Mouse (Mus musculus): ENCODE results near the gene Anapc15-ps. TPM values are rescaled to one million over a fixed set of nuclear protein-coding genes. Genes with fewer than 3 reads are reported as not detected.
A peak's percentile ranks its signal among the peaks of the same experiment; 100 is the strongest.

Gene Anapc15-ps
- polyA plus RNA-seq, 1 experiment from 2014 or later: not detected

DNA sequence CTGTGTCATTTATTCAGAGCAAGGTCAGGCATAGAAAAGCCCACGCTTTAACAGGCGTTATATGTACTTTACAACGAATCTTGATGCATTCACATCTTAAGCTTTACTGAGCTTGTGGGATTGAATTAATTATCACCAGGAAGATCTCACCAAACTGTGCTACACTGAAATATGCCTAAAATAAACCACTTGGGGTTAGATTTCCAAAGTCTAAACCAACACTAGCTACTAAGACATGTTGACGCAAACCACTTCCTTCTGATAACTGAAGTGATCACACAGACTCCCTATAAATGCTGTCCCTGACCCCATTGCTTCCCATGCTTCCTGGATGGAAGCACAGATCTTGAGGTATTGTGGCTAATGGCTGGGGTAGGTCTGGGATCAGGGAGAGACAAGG, 8.2 kb upstream of the Anapc15-ps start:
- Histone ChIP-seq H3K4me2 (replicated peaks; ENCODE audit: low read depth) (peak overlapping the region; percentile 41), H3K9ac (ENCODE audit: low read depth, low read length) (no peak overlapping the region), H3K9me3 (ENCODE audit: control insufficient read depth) (no peaks in the 10 kb centered on the region), H3K27ac (ENCODE audit: low read depth, low read length) (peak overlapping the region; percentile 21; the same call in 1 of the 2 replicates), H3K36me3 (ENCODE audit: control insufficient read depth, insufficient read depth) (no peaks in the 10 kb centered on the region), H3K4me1 (replicated peaks; ENCODE audit: control insufficient read depth, insufficient read depth, low read length) (no peaks in the 10 kb centered on the region; the same call in 1 of the 2 replicates), H3K4me3 (ENCODE audit: low read depth, low read length) (no peak overlapping the region), H3K27me3 (replicated peaks; ENCODE audit: control insufficient read depth, insufficient read depth, low read length) (no peaks in the 10 kb centered on the region)
- 64% methylated on average over 4 of the region's 4 CpGs for WGBS
- TF ChIP-seq CTCF (IDR thresholded peaks at IDR 0.05; ENCODE audit: low read depth): no peak
- peak; percentile 16; the same call in 1 of the 2 replicates for ATAC-seq

DNA sequence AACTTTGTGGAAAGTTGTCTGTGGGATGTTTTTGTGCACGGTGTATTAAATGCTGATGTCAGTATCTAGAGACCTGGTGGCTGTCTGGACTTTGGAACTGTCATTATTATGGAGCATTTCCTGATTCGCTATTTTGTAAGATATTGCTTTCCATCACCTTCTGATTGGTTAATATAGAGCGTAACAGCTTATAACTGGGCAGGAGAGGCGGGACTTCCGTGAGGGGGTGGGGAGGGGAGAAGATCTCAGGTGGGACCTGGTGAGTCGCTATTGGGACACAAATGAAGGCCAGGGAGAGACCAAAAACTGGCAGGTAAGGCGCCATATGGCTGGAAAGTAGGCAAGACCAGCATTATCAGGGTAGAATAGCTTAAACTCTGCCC, 7.8 kb upstream of the Anapc15-ps start:
- Histone ChIP-seq H3K36me3 (ENCODE audit: control insufficient read depth, insufficient read depth) (no peaks in the 10 kb centered on the region), H3K9me3 (ENCODE audit: control insufficient read depth) (no peaks in the 10 kb centered on the region), H3K4me3 (ENCODE audit: low read depth, low read length) (no peak overlapping the region), H3K9ac (ENCODE audit: low read depth, low read length) (no peak overlapping the region), H3K27ac (ENCODE audit: low read depth, low read length) (peak overlapping the region; percentile 82), H3K27me3 (replicated peaks; ENCODE audit: control insufficient read depth, insufficient read depth, low read length) (no peaks in the 10 kb centered on the region), H3K4me2 (replicated peaks; ENCODE audit: low read depth) (peak overlapping the region; percentile 48), H3K4me1 (replicated peaks; ENCODE audit: control insufficient read depth, insufficient read depth, low read length) (no peaks in the 10 kb centered on the region; the same call in 1 of the 2 replicates)
- peak; percentile 87 for ATAC-seq
- WGBS: 46% methylated on average over 7 of the region's 7 CpGs
- TF ChIP-seq CTCF (IDR thresholded peaks at IDR 0.05; ENCODE audit: low read depth): no peak

DNA sequence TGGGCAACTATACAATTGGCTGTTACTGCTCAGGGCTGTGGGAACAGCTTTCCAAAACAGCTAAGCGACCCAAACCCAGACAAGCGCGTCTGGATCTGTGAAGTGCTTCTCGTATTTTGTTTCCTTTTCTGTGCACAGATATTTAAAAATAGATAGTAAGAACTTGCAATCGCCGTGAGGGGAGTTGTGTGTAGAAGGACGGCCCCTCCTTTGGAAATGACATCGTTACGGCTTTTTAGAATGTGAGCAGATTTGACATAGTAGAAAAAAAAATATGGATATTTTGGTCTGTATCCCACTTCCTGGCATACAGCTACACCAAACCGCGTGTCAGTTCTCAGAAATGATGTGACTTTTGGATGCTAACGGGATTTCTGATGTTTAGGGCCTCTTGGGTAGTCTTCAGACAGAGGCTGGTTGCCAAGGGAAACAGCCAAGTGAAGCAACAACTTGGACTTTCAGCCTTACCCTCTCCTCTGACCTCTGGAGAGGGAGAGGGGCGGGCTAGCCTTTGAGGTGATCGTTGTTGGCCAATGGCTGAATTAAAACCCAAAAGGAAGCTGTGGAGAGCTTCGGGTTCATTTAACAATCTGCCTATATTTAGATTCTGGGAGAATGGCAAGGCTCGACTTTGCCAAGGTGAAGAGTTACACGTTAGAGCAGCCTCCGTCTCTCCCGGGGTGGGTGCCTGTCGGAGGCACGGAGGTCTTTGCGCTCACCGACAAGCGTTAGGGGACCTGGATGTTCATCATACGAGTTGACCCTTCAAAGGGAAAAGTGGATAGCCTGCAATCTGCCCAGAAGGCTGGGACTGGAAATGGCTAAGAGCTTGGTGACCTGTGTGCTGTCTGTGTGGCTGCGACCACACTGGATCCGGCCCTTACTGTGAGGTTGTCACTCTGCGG, 7.2 kb upstream of the Anapc15-ps start:
- WGBS: 57% methylated on average over 28 of the region's 28 CpGs
- no peak for TF ChIP-seq CTCF (IDR thresholded peaks at IDR 0.05; ENCODE audit: low read depth)
- H3K4me3 ChIP-seq (ENCODE audit: low read depth, low read length): no peak overlapping the region
- H3K9me3 ChIP-seq (ENCODE audit: control insufficient read depth): no peaks in the 10 kb centered on the region
- H3K9ac ChIP-seq (ENCODE audit: low read depth, low read length): no peak overlapping the region
- H3K4me1 ChIP-seq (replicated peaks; ENCODE audit: control insufficient read depth, insufficient read depth, low read length): no peaks in the 10 kb centered on the region; the same call in 1 of the 2 replicates
- H3K4me2 ChIP-seq (replicated peaks; ENCODE audit: low read depth): peak overlapping the region; percentile 48
- peak overlapping the region; percentile 82 for H3K27ac ChIP-seq (ENCODE audit: low read depth, low read length)
- H3K36me3 ChIP-seq (ENCODE audit: control insufficient read depth, insufficient read depth): no peaks in the 10 kb centered on the region
- peak; percentile 46; the same call in 1 of the 2 replicates for ATAC-seq
- no peaks in the 10 kb centered on the region for H3K27me3 ChIP-seq (replicated peaks; ENCODE audit: control insufficient read depth, insufficient read depth, low read length)

DNA sequence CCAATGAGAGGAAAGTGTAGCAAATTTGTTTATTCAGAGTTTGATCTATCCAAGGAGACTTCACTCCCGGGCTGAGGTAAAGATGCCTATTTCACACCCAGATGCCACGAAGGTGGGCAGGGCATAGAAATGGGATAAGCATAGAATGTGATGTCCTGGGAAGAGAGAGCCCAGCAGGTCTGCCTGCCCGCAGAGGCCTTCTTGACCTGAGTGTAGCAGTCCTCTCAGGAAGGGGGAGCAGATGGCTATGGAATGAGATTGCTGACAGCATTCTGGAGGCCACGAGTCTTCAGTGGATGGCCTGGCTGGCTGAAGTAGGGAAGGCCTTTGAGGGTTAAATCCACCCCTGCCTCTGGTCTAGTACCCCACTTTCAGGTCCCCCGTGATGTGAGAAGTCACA, 5.9 kb upstream of the Anapc15-ps start:
- Histone ChIP-seq H3K27ac (ENCODE audit: low read depth, low read length) (no peak overlapping the region), H3K36me3 (ENCODE audit: control insufficient read depth, insufficient read depth) (no peaks in the 10 kb centered on the region), H3K4me2 (replicated peaks; ENCODE audit: low read depth) (no peak overlapping the region), H3K4me1 (replicated peaks; ENCODE audit: control insufficient read depth, insufficient read depth, low read length) (no peaks in the 10 kb centered on the region; the same call in 1 of the 2 replicates), H3K9me3 (ENCODE audit: control insufficient read depth) (no peaks in the 10 kb centered on the region), H3K9ac (ENCODE audit: low read depth, low read length) (no peak overlapping the region), H3K4me3 (ENCODE audit: low read depth, low read length) (no peak overlapping the region), H3K27me3 (replicated peaks; ENCODE audit: control insufficient read depth, insufficient read depth, low read length) (no peaks in the 10 kb centered on the region)
- no peak for TF ChIP-seq CTCF (IDR thresholded peaks at IDR 0.05; ENCODE audit: low read depth)
- ATAC-seq: no peak
- WGBS: 85% methylated on average over 5 of the region's 5 CpGs

DNA sequence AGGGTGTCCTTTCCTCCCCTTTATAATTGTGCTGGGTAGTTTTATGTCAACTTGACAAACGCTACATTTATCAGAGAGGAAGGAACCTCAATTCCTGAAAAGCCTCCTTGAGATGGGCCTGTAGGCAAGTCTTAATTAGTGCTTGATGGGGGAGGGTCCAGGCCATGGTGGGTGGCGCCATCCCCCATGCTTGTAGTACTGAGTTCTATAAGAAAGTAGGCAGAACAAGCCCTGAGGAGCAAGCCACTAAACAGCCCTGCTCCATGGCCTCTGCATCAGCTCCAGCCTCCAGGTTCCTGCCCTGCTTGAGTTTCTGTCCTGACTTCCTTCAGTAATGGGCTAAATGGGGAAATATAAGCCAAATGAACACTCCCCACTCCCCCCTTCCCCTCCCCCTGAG, 5.4 kb upstream of the Anapc15-ps start:
- 85% methylated on average over 2 of the region's 2 CpGs for WGBS
- H3K9ac ChIP-seq (ENCODE audit: low read depth, low read length): no peak overlapping the region
- no peak overlapping the region for H3K27ac ChIP-seq (ENCODE audit: low read depth, low read length)
- no peaks in the 10 kb centered on the region for H3K9me3 ChIP-seq (ENCODE audit: control insufficient read depth)
- no peaks in the 10 kb centered on the region for H3K27me3 ChIP-seq (replicated peaks; ENCODE audit: control insufficient read depth, insufficient read depth, low read length)
- H3K4me3 ChIP-seq (ENCODE audit: low read depth, low read length): no peak overlapping the region
- no peak for ATAC-seq
- H3K4me2 ChIP-seq (replicated peaks; ENCODE audit: low read depth): no peak overlapping the region
- H3K4me1 ChIP-seq (replicated peaks; ENCODE audit: control insufficient read depth, insufficient read depth, low read length): no peaks in the 10 kb centered on the region; the same call in 1 of the 2 replicates
- TF ChIP-seq CTCF (IDR thresholded peaks at IDR 0.05; ENCODE audit: low read depth): no peak
- H3K36me3 ChIP-seq (ENCODE audit: control insufficient read depth, insufficient read depth): no peaks in the 10 kb centered on the region

DNA sequence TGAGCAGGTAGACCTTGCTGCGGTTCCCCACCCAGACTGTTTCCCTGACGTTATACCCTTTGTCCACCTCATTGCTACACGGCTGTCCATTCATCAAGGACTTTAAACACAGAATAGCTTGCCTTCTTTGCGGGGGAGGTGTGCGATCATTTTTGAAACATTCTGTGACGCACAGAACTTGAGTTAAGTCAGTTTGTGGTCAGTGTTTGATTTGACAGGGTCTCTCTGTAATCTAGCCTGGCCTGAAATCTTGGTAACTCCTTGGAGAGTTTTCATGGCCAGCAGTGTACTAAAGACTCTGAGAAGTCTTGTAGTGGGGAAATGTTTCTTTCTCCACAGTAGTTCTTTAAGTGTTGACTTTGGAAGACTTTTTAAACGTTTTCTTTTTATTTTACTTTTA, 5.0 kb upstream of the Anapc15-ps start:
- no peak for TF ChIP-seq CTCF (IDR thresholded peaks at IDR 0.05; ENCODE audit: low read depth)
- H3K4me3 ChIP-seq (ENCODE audit: low read depth, low read length): no peak overlapping the region
- ATAC-seq: no peak
- no peaks in the 10 kb centered on the region for H3K27me3 ChIP-seq (replicated peaks; ENCODE audit: control insufficient read depth, insufficient read depth, low read length)
- H3K36me3 ChIP-seq (ENCODE audit: control insufficient read depth, insufficient read depth): no peaks in the 10 kb centered on the region
- H3K27ac ChIP-seq (ENCODE audit: low read depth, low read length): no peak overlapping the region
- WGBS: 74% methylated on average over 7 of the region's 7 CpGs
- H3K9ac ChIP-seq (ENCODE audit: low read depth, low read length): no peak overlapping the region
- H3K4me2 ChIP-seq (replicated peaks; ENCODE audit: low read depth): peak overlapping the region; percentile 38; the same call in 1 of the 2 replicates
- H3K4me1 ChIP-seq (replicated peaks; ENCODE audit: control insufficient read depth, insufficient read depth, low read length): no peaks in the 10 kb centered on the region; the same call in 1 of the 2 replicates
- no peaks in the 10 kb centered on the region for H3K9me3 ChIP-seq (ENCODE audit: control insufficient read depth)

All from intestine, postnatal 0 days (tissue).